Mouse (Mus musculus): ENCODE results near the gene Clca3b. TPM values are rescaled to one million over a fixed set of nuclear protein-coding genes. Genes with fewer than 3 reads are reported as not detected.
"Not testable (repeated sequence)": the region's sequence is repeated elsewhere in the genome, so short reads cannot be mapped to it uniquely, and the experiment has no call there.

The Clca3b gene
- polyA plus RNA-seq, 1 experiment: not detected

GRCm38 (mm10) chr3:144849584-144849983 lies 427 bp upstream of the Clca3b start:
- TF ChIP-seq REST (IDR thresholded peaks at IDR 0.05; ENCODE audit: insufficient read depth, insufficient read length) (no peak), POLR2A (IDR thresholded peaks at IDR 0.05; ENCODE audit: insufficient read length, low read depth) (no peak), MAX (IDR thresholded peaks at IDR 0.05; ENCODE audit: low read depth) (no peak), TCF12 (IDR thresholded peaks at IDR 0.05; ENCODE audit: insufficient read depth, poor library complexity, severe bottlenecking) (no peak)
- Histone ChIP-seq H3K4me2 (ENCODE audit: low read depth) (no peak overlapping the region), H3K79me2 (ENCODE audit: control insufficient read depth, insufficient read depth) (no peaks in the 10 kb centered on the region), H3ac (ENCODE audit: control insufficient read depth, insufficient read length) (no peak overlapping the region), H3K27me3 (ENCODE audit: control insufficient read depth, insufficient read depth, insufficient read length) (no peaks in the 10 kb centered on the region), H3K4me3 (no peak overlapping the region), H3K36me3 (ENCODE audit: control insufficient read depth, insufficient read depth) (no peaks in the 10 kb centered on the region)

- H3K27me3 ChIP-seq (ENCODE audit: control insufficient read depth, insufficient read depth, insufficient read length): no peaks in the 10 kb centered on the region
- TF ChIP-seq USF1 (IDR thresholded peaks at IDR 0.05; ENCODE audit: low read depth): no peak
- TF ChIP-seq SRF (IDR thresholded peaks at IDR 0.05; ENCODE audit: control insufficient read depth, insufficient read length, low read depth): no peak
- no peak for TF ChIP-seq POLR2A (IDR thresholded peaks at IDR 0.05; ENCODE audit: insufficient read length, low read depth)
- TF ChIP-seq TCF3 (IDR thresholded peaks at IDR 0.05; ENCODE audit: insufficient read length, low read depth): no peak
- TF ChIP-seq CEBPB (IDR thresholded peaks at IDR 0.05; ENCODE audit: insufficient read depth, poor library complexity, severe bottlenecking): no peak
- TF ChIP-seq POLR2AphosphoS2 (IDR thresholded peaks at IDR 0.05; ENCODE audit: insufficient read length, low read depth): no peak
- no peak for TF ChIP-seq MYOG (IDR thresholded peaks at IDR 0.05; ENCODE audit: control insufficient read depth in 1 of 3, insufficient read depth in 1 of 3, insufficient read length in 2 of 3, low read depth in 2 of 3)
- TF ChIP-seq MAX (IDR thresholded peaks at IDR 0.05; ENCODE audit: low read depth): no peak
- no peak for TF ChIP-seq REST (IDR thresholded peaks at IDR 0.05; ENCODE audit: insufficient read depth, insufficient read length)
- no peak for TF ChIP-seq E2F4 (IDR thresholded peaks at IDR 0.05; ENCODE audit: insufficient read depth)
- TF ChIP-seq MYOD1 (IDR thresholded peaks at IDR 0.05; ENCODE audit: control insufficient read depth in 1 of 3, insufficient read length in 2 of 3, low read depth in 2 of 3): no peak
- no peak for TF ChIP-seq TCF12 (IDR thresholded peaks at IDR 0.05; ENCODE audit: insufficient read depth, poor library complexity, severe bottlenecking)
- H3K4me3 ChIP-seq: no peak overlapping the region
- H3K36me3 ChIP-seq (ENCODE audit: control insufficient read depth, insufficient read depth): no peaks in the 10 kb centered on the region
- H3K4me2 ChIP-seq (ENCODE audit: low read depth): no peak overlapping the region
- H3K79me2 ChIP-seq (ENCODE audit: control insufficient read depth, insufficient read depth): no peaks in the 10 kb centered on the region
- no peak overlapping the region for H3ac ChIP-seq (ENCODE audit: control insufficient read depth, insufficient read length)
Observed at GRCm38 (mm10) chr3:144827257-144827656, 21.9 kb downstream of the Clca3b start.

- Histone ChIP-seq H3K36me3 (ENCODE audit: control insufficient read depth, insufficient read depth) (no peaks in the 10 kb centered on the region), H3K4me2 (ENCODE audit: low read depth) (no peak overlapping the region), H3K4me3 (no peak overlapping the region), H3ac (ENCODE audit: control insufficient read depth, insufficient read length) (no peak overlapping the region), H3K27me3 (ENCODE audit: control insufficient read depth, insufficient read depth, insufficient read length) (no peaks in the 10 kb centered on the region), H3K79me2 (ENCODE audit: control insufficient read depth, insufficient read depth) (no peaks in the 10 kb centered on the region)
- no peak for TF ChIP-seq TCF12 (IDR thresholded peaks at IDR 0.05; ENCODE audit: insufficient read depth, poor library complexity, severe bottlenecking)
- TF ChIP-seq SRF (IDR thresholded peaks at IDR 0.05; ENCODE audit: control insufficient read depth, insufficient read length, low read depth): no peak
- TF ChIP-seq MYOG (IDR thresholded peaks at IDR 0.05; ENCODE audit: control insufficient read depth in 1 of 3, insufficient read depth in 1 of 3, insufficient read length in 2 of 3, low read depth in 2 of 3): no peak
- no peak for TF ChIP-seq REST (IDR thresholded peaks at IDR 0.05; ENCODE audit: insufficient read depth, insufficient read length)
- no peak for TF ChIP-seq E2F4 (IDR thresholded peaks at IDR 0.05; ENCODE audit: insufficient read depth)
- TF ChIP-seq POLR2A (IDR thresholded peaks at IDR 0.05; ENCODE audit: insufficient read length, low read depth): no peak
- no peak for TF ChIP-seq MAX (IDR thresholded peaks at IDR 0.05; ENCODE audit: low read depth)
- TF ChIP-seq USF1 (IDR thresholded peaks at IDR 0.05; ENCODE audit: low read depth): no peak
- TF ChIP-seq CEBPB (IDR thresholded peaks at IDR 0.05; ENCODE audit: insufficient read depth, poor library complexity, severe bottlenecking): no peak
- no peak for TF ChIP-seq MYOD1 (IDR thresholded peaks at IDR 0.05; ENCODE audit: control insufficient read depth in 1 of 3, insufficient read length in 2 of 3, low read depth in 2 of 3)
Observed at GRCm38 (mm10) chr3:144825151-144825550, 24.0 kb downstream of the Clca3b start.

- TF ChIP-seq POLR2AphosphoS2 (IDR thresholded peaks at IDR 0.05; ENCODE audit: insufficient read length, low read depth): no peak
- TF ChIP-seq TCF3 (IDR thresholded peaks at IDR 0.05; ENCODE audit: insufficient read length, low read depth): no peak
- no peak for TF ChIP-seq MAX (IDR thresholded peaks at IDR 0.05; ENCODE audit: low read depth)
- TF ChIP-seq TCF12 (IDR thresholded peaks at IDR 0.05; ENCODE audit: insufficient read depth, poor library complexity, severe bottlenecking): no peak
- no peak for TF ChIP-seq E2F4 (IDR thresholded peaks at IDR 0.05; ENCODE audit: insufficient read depth)
- TF ChIP-seq MYOD1 (IDR thresholded peaks at IDR 0.05; ENCODE audit: control insufficient read depth in 1 of 3, insufficient read length in 2 of 3, low read depth in 2 of 3): no peak
- TF ChIP-seq REST (IDR thresholded peaks at IDR 0.05; ENCODE audit: insufficient read depth, insufficient read length): no peak
- TF ChIP-seq CEBPB (IDR thresholded peaks at IDR 0.05; ENCODE audit: insufficient read depth, poor library complexity, severe bottlenecking): no peak
- TF ChIP-seq POLR2A (IDR thresholded peaks at IDR 0.05; ENCODE audit: insufficient read length, low read depth): no peak
- no peak for TF ChIP-seq MYOG (IDR thresholded peaks at IDR 0.05; ENCODE audit: control insufficient read depth in 1 of 3, insufficient read depth in 1 of 3, insufficient read length in 2 of 3, low read depth in 2 of 3)
- no peak for TF ChIP-seq SRF (IDR thresholded peaks at IDR 0.05; ENCODE audit: control insufficient read depth, insufficient read length, low read depth)
- TF ChIP-seq USF1 (IDR thresholded peaks at IDR 0.05; ENCODE audit: low read depth): no peak
- Histone ChIP-seq H3K4me3 (no peak overlapping the region), H3K27me3 (ENCODE audit: control insufficient read depth, insufficient read depth, insufficient read length) (no peaks in the 10 kb centered on the region), H3K4me2 (ENCODE audit: low read depth) (no peak overlapping the region), H3K36me3 (ENCODE audit: control insufficient read depth, insufficient read depth) (no peaks in the 10 kb centered on the region), H3K79me2 (ENCODE audit: control insufficient read depth, insufficient read depth) (no peaks in the 10 kb centered on the region), H3ac (ENCODE audit: control insufficient read depth, insufficient read length) (no peak overlapping the region)
Observed at GRCm38 (mm10) chr3:144823331-144823730, 25.8 kb downstream of the Clca3b start.

GRCm38 (mm10) chr3:144820632-144821031 lies 28.5 kb downstream of the Clca3b start:
- Histone ChIP-seq H3K27me3 (ENCODE audit: control insufficient read depth, insufficient read depth, insufficient read length) (no peaks in the 10 kb centered on the region), H3K79me2 (ENCODE audit: control insufficient read depth, insufficient read depth) (no peaks in the 10 kb centered on the region), H3K4me2 (ENCODE audit: low read depth) (no peak overlapping the region), H3ac (ENCODE audit: control insufficient read depth, insufficient read length) (no peak overlapping the region), H3K4me3 (no peak overlapping the region), H3K36me3 (ENCODE audit: control insufficient read depth, insufficient read depth) (no peaks in the 10 kb centered on the region)
- no peak for TF ChIP-seq MYOG (IDR thresholded peaks at IDR 0.05; ENCODE audit: control insufficient read depth in 1 of 3, insufficient read depth in 1 of 3, insufficient read length in 2 of 3, low read depth in 2 of 3)
- no peak for TF ChIP-seq MAX (IDR thresholded peaks at IDR 0.05; ENCODE audit: low read depth)
- TF ChIP-seq TCF12 (IDR thresholded peaks at IDR 0.05; ENCODE audit: insufficient read depth, poor library complexity, severe bottlenecking): no peak
- no peak for TF ChIP-seq SRF (IDR thresholded peaks at IDR 0.05; ENCODE audit: control insufficient read depth, insufficient read length, low read depth)
- no peak for TF ChIP-seq E2F4 (IDR thresholded peaks at IDR 0.05; ENCODE audit: insufficient read depth)
- no peak for TF ChIP-seq CEBPB (IDR thresholded peaks at IDR 0.05; ENCODE audit: insufficient read depth, poor library complexity, severe bottlenecking)
- no peak for TF ChIP-seq REST (IDR thresholded peaks at IDR 0.05; ENCODE audit: insufficient read depth, insufficient read length)
- no peak for TF ChIP-seq TCF3 (IDR thresholded peaks at IDR 0.05; ENCODE audit: insufficient read length, low read depth)
- no peak for TF ChIP-seq POLR2A (IDR thresholded peaks at IDR 0.05; ENCODE audit: insufficient read length, low read depth)
- no peak for TF ChIP-seq POLR2AphosphoS2 (IDR thresholded peaks at IDR 0.05; ENCODE audit: insufficient read length, low read depth)
- no peak for TF ChIP-seq MYOD1 (IDR thresholded peaks at IDR 0.05; ENCODE audit: control insufficient read depth in 1 of 3, insufficient read length in 2 of 3, low read depth in 2 of 3)

- not testable (repeated sequence) for H3K27me3 ChIP-seq (ENCODE audit: control insufficient read depth, insufficient read depth, insufficient read length); H3K4me2 ChIP-seq (ENCODE audit: low read depth)
Observed at GRCm38 (mm10) chr3:144819219-144819618, 29.9 kb downstream of the Clca3b start, which contains the start of gene Clca3a2. Gene Clca3a2, minus strand, starts transcription at chr3:144819494.

GRCm38 (mm10) chr3:144813336-144813735 lies 35.8 kb downstream of the Clca3b start:
- not testable (repeated sequence) for H3ac ChIP-seq (ENCODE audit: control insufficient read depth, insufficient read length); H3K27me3 ChIP-seq (ENCODE audit: control insufficient read depth, insufficient read depth, insufficient read length); H3K4me2 ChIP-seq (ENCODE audit: low read depth); H3K4me3 ChIP-seq; H3K36me3 ChIP-seq (ENCODE audit: control insufficient read depth, insufficient read depth); H3K79me2 ChIP-seq (ENCODE audit: control insufficient read depth, insufficient read depth)

More at GRCm38 (mm10) chr3:144819219-144819618, 29.9 kb downstream of the Clca3b start, which contains the start of gene Clca3a2:
- not testable (repeated sequence) for H3ac ChIP-seq (ENCODE audit: control insufficient read depth, insufficient read length); H3K36me3 ChIP-seq (ENCODE audit: control insufficient read depth, insufficient read depth); H3K4me3 ChIP-seq; H3K79me2 ChIP-seq (ENCODE audit: control insufficient read depth, insufficient read depth)
